Mouse (Mus musculus) small intestine, adult 2 months (tissue): ENCODE results near the gene Rps18.
"Not testable (repeated sequence)": the region's sequence is repeated elsewhere in the genome, so short reads cannot be mapped to it uniquely, and the experiment has no call there.

ENCODE experiments used
- CTCF ChIP-seq: fragments of 200-500 bp; IDR thresholded peaks from 2 replicates; pipeline ENCODE4 v1.5.1; 2012; ENCODE audit warnings: low read depth, mild to moderate bottlenecking, control low read depth, inconsistent platforms, low read length, moderate library complexity, mixed read lengths; ENCODE audit not compliant: insufficient replicate concordance, insufficient read length; ENCODE audit errors: extremely low read depth
- POLR2A ChIP-seq: fragments of 200-500 bp; IDR thresholded peaks from 2 replicates; pipeline ENCODE4 v1.6.1; 2012; ENCODE audit warnings: low read depth, mild to moderate bottlenecking, control low read depth, inconsistent platforms, low read length, moderate library complexity

DNA sequence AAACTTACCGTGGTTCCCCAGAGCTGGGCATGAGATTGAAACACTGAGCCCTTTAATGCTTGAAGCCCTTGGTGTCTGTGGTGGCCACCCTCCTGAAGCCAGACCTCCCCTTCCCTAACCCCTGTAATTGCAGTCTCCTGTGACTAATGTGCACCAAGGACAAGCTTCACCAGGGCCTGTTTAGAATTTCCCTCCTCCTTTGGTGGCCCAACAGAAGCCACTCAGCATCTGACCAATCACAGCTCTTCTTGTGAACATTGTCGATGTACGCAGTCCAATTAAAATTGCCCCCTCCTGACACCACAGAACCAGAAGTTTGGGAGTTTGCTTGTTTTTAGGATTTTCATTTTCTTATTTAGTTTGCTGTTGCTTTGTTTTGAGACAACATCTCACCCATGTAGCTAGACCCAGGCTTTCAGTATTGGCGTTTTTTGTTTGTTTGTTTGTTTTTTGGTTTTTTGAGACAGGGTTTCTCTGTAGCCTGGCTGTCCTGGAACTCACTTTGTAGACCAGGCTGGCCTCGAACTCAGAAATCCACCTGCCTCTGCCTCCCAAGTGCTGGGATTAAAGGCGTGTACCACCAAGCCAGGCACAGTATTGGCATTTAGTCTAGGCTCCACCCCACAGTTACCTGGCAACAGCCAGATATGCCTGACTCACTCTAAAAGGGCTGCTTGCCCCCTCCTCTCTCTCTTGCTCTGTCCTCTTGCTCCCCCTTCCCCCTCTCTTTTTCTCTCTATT is 51.7 kb downstream of the Rps18 start:
- not testable (repeated sequence) for TF ChIP-seq CTCF, POLR2A
